Mouse (Mus musculus) midbrain, embryonic 16.5 days (tissue): ENCODE results near the gene Acvr2b. TPM values are rescaled to one million over a fixed set of nuclear protein-coding genes. Genes with fewer than 3 reads are reported as not detected.

Source experiments
- ATAC-seq: fragments of 200-750 bp; cut with Nextera tagmentation; 2 replicates; pipeline ENCODE4 v1.8.0; 2017; ENCODE audit warnings: moderate TSS enrichment
- H3K27ac ChIP-seq: fragments of 300-500 bp; sonication (generic); 2 replicates; pipeline ENCODE4 v1.5.1; 2014; ENCODE audit warnings: mild to moderate bottlenecking, low read length, mixed read lengths
- H3K27me3 ChIP-seq: fragments of 300-500 bp; sonication (generic); 2 replicates; pipeline ENCODE4 v1.6.1; 2014; ENCODE audit warnings: low read depth, low read length, mixed read lengths; ENCODE audit not compliant: control insufficient read depth, insufficient read depth
- H3K36me3 ChIP-seq: fragments of 300-500 bp; sonication (generic); 2 replicates; pipeline ENCODE4 v1.6.1; 2014; ENCODE audit warnings: mild to moderate bottlenecking, low read length, moderate library complexity, mixed read lengths; ENCODE audit not compliant: control insufficient read depth, insufficient read depth
- H3K4me1 ChIP-seq: fragments of 300-500 bp; sonication (generic); 2 replicates; pipeline ENCODE4 v1.6.1; 2014; ENCODE audit warnings: mild to moderate bottlenecking, low read length, mixed read lengths; ENCODE audit not compliant: control insufficient read depth, insufficient read depth
- H3K4me2 ChIP-seq: fragments of 300-500 bp; sonication (generic); 2 replicates; pipeline ENCODE4 v1.6.1; 2014; ENCODE audit warnings: mild to moderate bottlenecking, low read length, mixed read lengths
- H3K4me3 ChIP-seq: fragments of 300-500 bp; sonication (generic); 2 replicates; pipeline ENCODE4 v1.5.1; 2014; ENCODE audit warnings: low read depth, mild to moderate bottlenecking, low read length, moderate library complexity, mixed read lengths
- H3K9ac ChIP-seq: fragments of 300-500 bp; sonication (generic); 2 replicates; pipeline ENCODE4 v1.6.1; 2014; ENCODE audit warnings: low read depth, low read length, mixed read lengths
- H3K9me3 ChIP-seq: fragments of 300-500 bp; sonication (generic); replicated peaks from 2 replicates; pipeline ENCODE4 v1.6.1; 2014; ENCODE audit warnings: mild to moderate bottlenecking, low read length, mixed read lengths; ENCODE audit not compliant: control insufficient read depth, poor library complexity, severe bottlenecking
- WGBS: fragments of 180-500 bp; shearing (Covaris S2); extraction: QIAGEN DNeasy Blood & Tissue Kit; methylation state at CpG from one replicate; pipeline ENCODE4 v1.1.7; 2014; 5-methylcytosine and 5-hydroxymethylcytosine counted together
- polyA plus RNA-seq: library from polyadenylated mRNA; unstranded; fragments of >200 nt; fragmentation: Nextera tagmentation; extraction: Ambion mirVana; gene quantifications from 2 replicates; pipeline ENCODE4 v1.2.1, GENCODE M21; 2015

The Acvr2b gene
- polyA plus RNA-seq, result 28.4 and 36.0 TPM in 2 replicates

DNA sequence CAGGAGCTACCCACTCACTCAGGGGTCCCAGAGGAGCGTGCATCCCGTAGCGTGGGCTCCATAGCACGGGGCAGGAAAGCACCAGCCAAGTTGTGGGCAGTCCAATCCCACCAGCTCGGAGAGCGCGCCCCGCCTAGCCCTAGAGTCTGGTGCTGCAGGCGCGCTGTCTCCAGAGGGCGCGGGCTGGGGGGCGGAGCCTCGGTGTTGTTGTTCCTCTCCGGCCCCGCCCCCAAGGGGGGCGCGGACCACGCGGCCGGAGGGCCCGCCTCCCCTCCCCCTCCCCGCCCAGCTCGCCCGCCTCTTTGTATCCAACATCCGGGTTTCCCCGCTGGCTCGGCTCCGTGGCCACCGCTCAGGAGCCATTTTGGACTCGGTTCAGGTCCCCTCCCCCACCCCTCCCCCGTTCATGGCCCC lies at the start of gene Acvr2b:
Gene Acvr2b (plus strand): TSS at position 318 of the 414 bp plus-strand sequence.
- WGBS, result 0% methylated on average over 20 of the region's 32 CpGs
- H3K4me2 ChIP-seq, result peak within 1 kb of the TSS; percentile 94
- H3K4me3 ChIP-seq, result peak within 1 kb of the TSS; percentile 91
- peak within 1 kb of the TSS; percentile 96 for H3K27ac ChIP-seq
- no peaks in the 10 kb centered on the region for H3K9me3 ChIP-seq
- H3K27me3 ChIP-seq, result no peaks in the 10 kb centered on the region
- peaks cover 36% of the 10 kb centered on the region for H3K4me1 ChIP-seq
- H3K9ac ChIP-seq, result peak within 1 kb of the TSS; percentile 99
- H3K36me3 ChIP-seq, result 0 out of 2 replicates have a peak, but pooled peaks cover 3% of the 10 kb centered on the region
- peak; percentile 94 for ATAC-seq

DNA sequence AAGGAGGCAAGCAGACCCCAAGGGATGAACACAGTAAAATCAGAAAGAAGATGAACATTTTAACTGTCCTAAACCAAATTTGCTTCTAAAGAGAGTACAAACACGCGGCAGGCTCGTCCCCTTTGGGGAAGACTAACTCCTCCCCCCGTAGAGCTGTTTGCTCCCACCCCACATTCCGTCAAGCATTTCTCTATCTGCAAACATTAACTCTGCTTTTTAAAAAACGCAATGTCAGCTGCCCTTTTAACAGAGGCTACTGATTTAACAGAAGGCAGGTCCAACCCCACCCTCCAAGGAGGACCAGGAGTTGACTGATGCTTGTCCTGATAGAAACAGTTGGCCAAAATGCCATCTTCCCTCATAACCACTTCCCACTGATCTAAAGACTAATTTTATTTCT lies 48.0 kb upstream of the Acvr2b start:
- WGBS, result 81% methylated on average over 6 of the region's 6 CpGs
- Histone ChIP-seq H3K9ac (no peak overlapping the region), H3K27ac (no peak overlapping the region), H3K36me3 (peaks cover 10% of the 10 kb centered on the region), H3K4me1 (peaks cover 3% of the 10 kb centered on the region; the same call in 1 of the 2 replicates), H3K4me2 (no peak overlapping the region), H3K9me3 (no peaks in the 10 kb centered on the region), H3K4me3 (no peak overlapping the region), H3K27me3 (no peaks in the 10 kb centered on the region)
- no peak for ATAC-seq

DNA sequence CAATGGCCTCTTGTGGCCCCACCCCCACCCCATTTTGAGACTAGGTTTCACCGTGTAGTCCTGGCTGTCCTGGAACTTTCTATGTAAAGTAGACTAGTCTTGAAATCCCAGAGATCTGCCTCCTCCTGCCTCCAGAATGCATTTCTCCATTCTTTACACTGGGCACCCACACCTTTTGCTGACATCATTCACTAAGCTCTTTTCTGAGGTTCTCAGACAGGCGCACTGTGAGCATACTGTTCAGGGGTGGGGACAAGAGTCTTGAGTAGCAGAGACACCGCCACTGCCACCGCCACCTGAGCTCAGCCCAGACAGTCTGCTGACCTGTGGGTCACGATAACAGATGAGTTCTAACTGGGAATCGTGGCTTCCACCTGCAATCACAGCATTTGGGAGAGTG lies 46.0 kb upstream of the Acvr2b start:
- H3K36me3 ChIP-seq, result peaks cover 4% of the 10 kb centered on the region
- H3K4me3 ChIP-seq, result no peak overlapping the region
- 74% methylated on average over 6 of the region's 6 CpGs for WGBS
- H3K9ac ChIP-seq, result no peak overlapping the region
- H3K4me1 ChIP-seq, result peaks cover 3% of the 10 kb centered on the region; the same call in 1 of the 2 replicates
- no peak overlapping the region for H3K27ac ChIP-seq
- no peak for ATAC-seq
- no peaks in the 10 kb centered on the region for H3K9me3 ChIP-seq
- no peaks in the 10 kb centered on the region for H3K27me3 ChIP-seq
- no peak overlapping the region for H3K4me2 ChIP-seq

DNA sequence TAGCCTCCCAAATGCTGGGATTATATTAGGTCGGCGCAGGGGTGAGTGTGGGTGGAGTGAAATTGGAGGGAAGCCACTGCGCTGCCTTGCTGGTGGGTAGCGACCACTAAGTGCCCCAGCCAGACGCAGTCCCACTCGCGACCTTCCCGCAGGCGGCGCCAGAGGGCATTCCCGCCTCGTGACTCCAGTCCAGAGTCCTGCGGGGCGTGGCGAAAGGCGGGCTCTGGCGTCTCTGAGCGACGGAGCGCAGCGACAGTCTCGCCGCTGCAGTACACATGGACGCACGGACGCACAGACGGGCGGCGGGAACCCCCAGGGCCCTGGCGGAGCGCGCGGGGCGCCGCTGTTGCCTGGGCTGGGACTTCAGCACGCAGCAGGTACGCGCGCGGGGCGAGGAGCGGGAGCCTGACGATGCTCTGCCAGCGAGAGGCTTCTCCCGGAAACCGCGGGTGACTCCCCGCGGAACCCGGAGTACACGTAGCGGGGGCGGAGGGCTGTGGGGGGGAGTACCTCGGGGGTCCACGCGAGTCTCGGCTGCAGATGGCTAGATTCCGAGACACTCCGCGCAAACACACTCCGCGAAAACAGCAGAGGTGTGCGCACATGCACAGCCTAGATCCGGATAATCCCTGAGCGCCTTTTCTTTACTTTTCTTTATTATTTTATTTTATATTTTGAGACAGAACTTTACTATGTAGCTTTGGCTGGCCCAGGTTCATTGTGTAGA lies 44.4 kb upstream of the Acvr2b start, which contains the start of gene Xylb:
Gene Xylb (plus strand): TSS at position 51 of the 727 bp plus-strand sequence.
- H3K4me2 ChIP-seq, result peak within 1 kb of the TSS; percentile 80
- 2% methylated on average over 55 of the region's 65 CpGs for WGBS

DNA sequence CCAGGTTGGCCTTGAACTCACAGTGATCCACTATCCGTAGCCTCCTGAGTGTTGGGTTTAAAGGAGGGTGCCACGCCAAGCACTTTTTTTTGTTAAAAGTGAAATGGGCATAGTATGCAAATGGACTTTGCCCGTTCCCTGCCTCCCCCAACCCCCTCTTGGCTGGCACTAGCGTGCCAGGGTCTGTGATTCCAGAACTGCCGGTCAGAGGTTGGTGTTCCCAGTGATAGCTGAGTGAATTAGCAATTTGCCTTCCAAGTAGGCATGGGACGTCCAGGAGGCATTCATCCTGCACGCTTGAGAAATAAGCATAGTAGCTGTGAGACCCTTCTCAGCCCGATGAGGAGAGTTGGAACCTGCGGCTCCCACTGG lies 43.9 kb upstream of the Acvr2b start:
- Histone ChIP-seq H3K9me3 (no peaks in the 10 kb centered on the region), H3K4me1 (peaks cover 3% of the 10 kb centered on the region; the same call in 1 of the 2 replicates), H3K27me3 (no peaks in the 10 kb centered on the region), H3K27ac (no peak overlapping the region), H3K9ac (no peak overlapping the region; the same call in 1 of the 2 replicates), H3K36me3 (no peaks in the 10 kb centered on the region), H3K4me2 (peak overlapping the region; percentile 80), H3K4me3 (peak overlapping the region; percentile 70)
- ATAC-seq, result no peak
- WGBS, result 33% methylated on average over 9 of the region's 9 CpGs

More for the DNA sequence above, 44.4 kb upstream of the Acvr2b start, which contains the start of gene Xylb:
- peak within 1 kb of the TSS; percentile 82 for H3K9ac ChIP-seq
- H3K36me3 ChIP-seq, result no peaks in the 10 kb centered on the region
- H3K27me3 ChIP-seq, result no peaks in the 10 kb centered on the region
- no peak within 1 kb of the TSS for H3K27ac ChIP-seq
- H3K9me3 ChIP-seq, result no peaks in the 10 kb centered on the region
- peaks cover 3% of the 10 kb centered on the region; the same call in 1 of the 2 replicates for H3K4me1 ChIP-seq
- ATAC-seq, result peak; percentile 88
- peak within 1 kb of the TSS; percentile 70 for H3K4me3 ChIP-seq

DNA sequence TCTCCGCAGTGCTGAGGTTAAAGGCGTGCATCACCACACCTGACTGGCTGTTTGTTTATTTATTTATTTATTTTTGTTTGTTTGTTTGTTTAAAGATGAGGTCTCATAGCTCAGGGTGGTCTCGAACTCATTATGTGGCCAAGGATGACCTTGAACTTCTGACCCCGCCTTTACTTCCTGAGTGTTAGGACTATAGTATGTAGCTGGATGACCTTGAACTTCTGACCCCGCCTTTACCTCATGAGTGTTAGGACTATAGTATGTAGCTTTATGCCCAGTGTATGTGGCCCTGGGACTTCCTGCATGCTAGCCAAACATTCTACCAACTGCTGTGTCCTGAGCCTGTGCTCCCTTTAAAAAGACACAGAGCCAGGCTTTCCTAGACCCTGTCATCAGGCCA lies 40.5 kb upstream of the Acvr2b start:
- WGBS, result 94% methylated on average over 5 of the region's 5 CpGs
- Histone ChIP-seq H3K9me3 (no peaks in the 10 kb centered on the region), H3K4me3 (no peak overlapping the region), H3K27ac (no peak overlapping the region), H3K27me3 (no peaks in the 10 kb centered on the region), H3K36me3 (no peaks in the 10 kb centered on the region), H3K9ac (no peak overlapping the region), H3K4me2 (no peak overlapping the region), H3K4me1 (peaks cover 3% of the 10 kb centered on the region; the same call in 1 of the 2 replicates)
- ATAC-seq, result no peak

DNA sequence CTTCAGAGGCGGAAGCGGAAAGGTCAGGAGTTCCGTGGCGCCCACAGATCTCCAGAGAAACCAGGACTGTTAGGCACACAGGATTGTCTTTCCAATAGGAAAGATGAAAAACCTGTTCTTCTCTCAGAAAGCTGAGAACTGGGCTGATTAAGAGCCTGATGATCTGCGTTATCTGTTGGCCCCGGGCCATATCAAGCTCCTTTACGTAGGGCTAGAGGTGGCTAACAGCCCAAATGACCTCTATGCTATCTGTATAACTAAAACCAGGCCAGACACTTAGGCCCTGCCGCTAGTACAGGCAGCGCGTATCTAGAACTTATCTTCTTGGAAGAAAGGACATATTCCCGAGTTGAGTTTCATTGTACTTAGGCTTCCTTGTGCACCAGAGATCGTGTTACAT lies 38.7 kb upstream of the Acvr2b start:
- 95% methylated on average over 12 of the region's 12 CpGs for WGBS

DNA sequence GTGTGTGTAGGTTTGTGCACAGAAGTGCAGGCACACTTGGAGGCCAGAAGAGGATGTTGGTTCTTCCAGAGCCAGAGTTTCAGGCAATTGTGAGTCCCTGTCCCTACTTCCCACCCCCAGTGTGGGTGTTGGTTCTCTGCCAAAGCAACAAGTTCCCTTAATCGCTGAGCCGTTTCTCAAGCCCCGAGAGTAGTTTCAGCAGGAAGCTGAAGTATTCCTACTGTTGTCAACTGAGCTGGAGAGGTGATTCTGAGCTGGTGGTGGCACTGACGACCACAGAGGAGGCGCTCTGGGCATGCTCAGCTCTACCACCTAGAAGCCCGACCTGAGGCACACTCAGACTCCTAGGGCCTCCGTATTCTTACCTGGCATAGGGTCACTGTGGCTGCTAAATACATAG lies 36.6 kb upstream of the Acvr2b start, which contains the start of gene Slc22a14:
Gene Slc22a14 (minus strand): TSS at position 270 of the 400 bp plus-strand sequence.
- Histone ChIP-seq H3K27me3 (no peaks in the 10 kb centered on the region), H3K4me2 (no peak within 1 kb of the TSS), H3K9me3 (no peaks in the 10 kb centered on the region), H3K27ac (no peak within 1 kb of the TSS), H3K36me3 (no peaks in the 10 kb centered on the region), H3K4me3 (no peak within 1 kb of the TSS), H3K4me1 (no peaks in the 10 kb centered on the region), H3K9ac (no peak within 1 kb of the TSS)
- ATAC-seq, result no peak
- WGBS, result 81% methylated on average over 7 of the region's 7 CpGs

More for the DNA sequence above, 38.7 kb upstream of the Acvr2b start:
- Histone ChIP-seq H3K9me3 (no peaks in the 10 kb centered on the region), H3K36me3 (no peaks in the 10 kb centered on the region), H3K27me3 (no peaks in the 10 kb centered on the region), H3K4me3 (no peak overlapping the region), H3K27ac (no peak overlapping the region), H3K4me1 (no peaks in the 10 kb centered on the region), H3K4me2 (no peak overlapping the region), H3K9ac (no peak overlapping the region)
- no peak for ATAC-seq

DNA sequence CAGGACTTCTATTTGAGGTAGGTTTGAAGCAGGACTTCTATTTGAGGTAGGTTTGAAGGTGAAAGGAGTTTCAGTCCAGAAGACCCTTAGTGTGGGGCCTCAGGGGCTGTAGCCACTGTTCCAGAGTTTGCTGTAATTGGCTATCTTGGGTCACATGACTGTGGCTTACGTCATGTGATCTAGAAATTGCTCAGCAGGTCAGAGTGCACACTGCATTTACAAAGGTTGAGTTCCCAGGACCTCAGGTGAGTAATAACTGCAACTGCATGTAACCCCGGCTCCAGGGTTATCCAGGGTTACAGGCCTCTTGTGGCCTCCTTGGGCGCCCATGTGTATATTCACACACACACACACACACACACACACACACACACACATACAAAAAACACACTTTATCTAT lies 33.6 kb upstream of the Acvr2b start:
- Histone ChIP-seq H3K36me3 (no peaks in the 10 kb centered on the region), H3K27me3 (no peaks in the 10 kb centered on the region), H3K4me3 (no peak overlapping the region), H3K4me2 (no peak overlapping the region), H3K9me3 (no peaks in the 10 kb centered on the region), H3K4me1 (no peaks in the 10 kb centered on the region), H3K9ac (no peak overlapping the region), H3K27ac (no peak overlapping the region)
- no peak for ATAC-seq
- WGBS, result 92% methylated on average over 3 of the region's 3 CpGs
